Mouse (Mus musculus) frontal cortex, adult 2 months (tissue): ENCODE results near the gene Gpx2. TPM values are rescaled to one million over a fixed set of nuclear protein-coding genes. Genes with fewer than 3 reads are reported as not detected.
A peak's percentile ranks its signal among the peaks of the same experiment; 100 is the strongest.
"Not testable (repeated sequence)": the region's sequence is repeated elsewhere in the genome, so short reads cannot be mapped to it uniquely, and the experiment has no call there.

Experiments used
- DNase-seq, 2 experiments: peaks; one replicate each; pipeline ENCODE4 v3.0.0; 2022; ENCODE audit warnings: low spot score in 1 of 2; ENCODE audit errors: extremely low spot score in 1 of 2
- polyA plus RNA-seq: library from polyadenylated mRNA; depleted of rRNA; stranded (reverse); fragments of >200 nt; gene quantifications from 2 replicates; pipeline ENCODE4 v1.2.3, GENCODE M21; 2012

The Gpx2 gene
- polyA plus RNA-seq, 1 experiment = 0.12 TPM

DNA sequence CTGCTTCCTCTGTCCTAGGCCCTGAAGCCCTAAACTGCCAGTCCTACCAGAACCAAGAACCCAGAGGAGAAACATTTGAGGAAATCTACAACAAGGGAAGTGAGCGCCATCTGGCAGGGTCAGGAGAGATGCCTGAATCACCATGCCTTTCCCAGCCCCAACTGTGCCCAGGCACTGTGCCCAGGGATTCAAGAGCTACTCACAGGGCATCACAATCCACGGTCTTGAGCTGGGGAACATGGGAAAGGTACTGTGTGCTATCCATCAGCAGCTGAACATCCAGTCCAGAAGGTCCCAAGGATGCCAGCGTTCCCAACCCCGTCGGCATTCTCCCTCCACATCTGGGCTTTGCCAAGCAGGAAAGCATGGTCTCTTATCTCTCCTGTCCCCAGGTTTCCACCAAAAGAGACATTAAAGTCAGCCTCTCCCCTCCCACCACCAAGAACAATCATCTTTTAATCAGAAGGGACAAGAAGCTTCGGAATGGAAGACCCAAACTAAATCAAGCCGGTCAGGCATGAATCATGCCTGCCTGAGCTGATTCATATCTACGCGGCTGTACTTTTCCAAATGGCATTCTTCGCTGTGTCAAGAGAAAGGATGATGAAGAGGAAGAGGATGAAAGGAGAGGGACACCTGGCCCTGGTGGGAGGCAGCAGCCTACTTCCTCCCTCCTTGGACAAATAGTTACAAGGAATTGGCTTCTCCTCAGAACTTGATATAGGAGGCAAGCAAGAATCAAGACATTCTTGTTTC is 9.9 kb upstream of the Gpx2 start:
- DNase-seq = peak in 1 of 2 experiments; percentile 51

DNA sequence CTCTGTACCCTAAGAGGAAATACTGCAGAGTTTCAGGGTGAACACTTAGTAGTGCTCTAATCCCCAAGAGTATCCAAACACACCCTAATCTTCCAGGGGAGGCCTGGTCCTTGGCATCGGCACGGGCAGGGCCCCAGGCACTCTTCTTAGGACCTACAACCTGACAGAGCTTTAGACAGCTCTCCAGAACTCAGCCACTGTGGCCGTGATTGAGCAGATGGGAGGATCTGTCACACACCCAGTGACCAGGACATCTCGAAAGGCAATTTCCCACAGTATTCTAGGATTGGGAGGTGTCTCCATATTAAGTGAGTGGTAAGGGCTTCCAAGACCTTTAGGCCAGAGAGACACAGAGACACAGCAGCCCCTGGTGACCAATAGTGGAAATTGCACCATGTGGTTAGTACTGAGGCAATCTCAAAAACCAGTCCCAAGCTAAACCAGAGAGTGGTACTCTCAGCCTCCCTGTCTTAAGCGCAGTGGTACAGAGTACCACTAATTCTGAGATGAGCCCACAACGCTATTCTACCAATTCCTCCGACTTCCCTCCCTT is 8.4 kb upstream of the Gpx2 start:
- DNase-seq = peak in 1 of 2 experiments; percentile 76

DNA sequence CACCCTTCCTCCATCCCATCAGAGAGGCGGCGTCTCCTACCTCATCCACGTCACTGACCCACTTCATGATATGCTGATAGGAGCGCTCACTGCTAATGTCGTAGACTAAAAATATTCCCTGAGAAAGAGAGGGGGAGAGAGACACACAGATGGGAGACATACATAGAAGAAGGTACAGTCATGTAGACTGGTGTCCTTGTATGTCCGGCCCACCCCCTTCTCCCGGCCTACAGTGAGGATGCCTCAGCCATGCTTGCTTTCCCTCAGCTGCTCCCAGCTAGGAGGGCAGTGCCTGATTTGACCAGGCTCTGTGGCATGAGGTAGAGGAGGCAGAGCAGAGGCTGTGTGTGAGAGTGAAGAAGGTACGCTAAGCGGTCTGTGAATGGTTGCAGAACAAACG is 7.7 kb upstream of the Gpx2 start:
- DNase-seq = peak; percentile 50 to 52

- DNase-seq = no peak
These were observed 2.8 kb upstream of the Gpx2 start for GRCm38 (mm10) chr12:76798008-76798720.

- DNase-seq = peak in 1 of 2 experiments; percentile 67
These were observed 1.7 kb upstream of the Gpx2 start for GRCm38 (mm10) chr12:76796938-76797539.

DNA sequence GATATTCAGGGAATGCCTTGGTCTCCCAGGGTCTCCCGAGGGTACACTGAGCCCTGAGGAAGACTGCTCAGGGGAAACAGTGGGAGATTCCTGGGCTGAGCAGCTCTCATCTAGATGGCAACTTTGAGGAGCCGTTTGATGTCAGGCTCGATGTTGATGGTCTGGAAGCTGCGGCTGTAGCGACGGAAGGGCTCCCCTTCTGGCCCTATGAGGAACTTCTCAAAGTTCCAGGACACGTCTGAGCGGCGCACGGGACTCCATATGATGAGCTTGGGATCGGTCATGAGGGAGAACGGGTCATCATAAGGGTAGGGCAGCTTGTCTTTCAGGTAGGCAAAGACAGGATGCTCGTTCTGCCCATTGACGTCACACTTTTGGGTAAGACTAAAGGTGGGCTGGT is 2.8 kb downstream of the Gpx2 start:
- not testable (repeated sequence) for DNase-seq

GRCm38 (mm10) chr12:76790446-76791084 is 4.8 kb downstream of the Gpx2 start:
- no peak for DNase-seq

DNA sequence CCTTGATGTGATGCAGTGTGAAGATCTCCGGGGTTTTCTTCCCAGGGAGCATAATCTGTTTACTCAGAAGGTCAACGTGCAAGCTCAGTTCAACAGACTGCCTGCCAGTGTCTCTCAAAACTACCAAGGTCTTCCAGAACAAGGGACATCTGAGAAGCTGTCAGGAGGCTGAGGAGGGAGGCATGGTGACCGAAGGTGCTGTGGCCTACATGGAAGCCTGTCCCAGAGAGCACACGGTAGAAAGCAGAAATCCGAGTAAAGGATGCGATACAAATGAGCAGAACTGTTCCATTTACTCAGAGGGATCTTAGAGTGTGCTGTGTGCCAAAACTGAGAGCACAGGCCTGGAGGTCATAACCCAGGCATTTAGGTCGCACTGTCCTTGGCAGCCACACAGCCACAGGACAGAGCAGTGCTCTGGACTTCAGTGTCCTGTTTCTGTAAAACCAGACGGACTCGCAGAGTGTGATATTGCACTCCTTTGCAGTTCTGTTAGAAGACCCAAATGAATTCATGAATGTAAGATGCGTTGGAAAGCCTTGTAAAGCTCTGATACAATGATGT is 11.2 kb downstream of the Gpx2 start:
- no peak for DNase-seq

GRCm38 (mm10) chr12:76780639-76781468 is 14.5 kb downstream of the Gpx2 start:
- no peak for DNase-seq

DNA sequence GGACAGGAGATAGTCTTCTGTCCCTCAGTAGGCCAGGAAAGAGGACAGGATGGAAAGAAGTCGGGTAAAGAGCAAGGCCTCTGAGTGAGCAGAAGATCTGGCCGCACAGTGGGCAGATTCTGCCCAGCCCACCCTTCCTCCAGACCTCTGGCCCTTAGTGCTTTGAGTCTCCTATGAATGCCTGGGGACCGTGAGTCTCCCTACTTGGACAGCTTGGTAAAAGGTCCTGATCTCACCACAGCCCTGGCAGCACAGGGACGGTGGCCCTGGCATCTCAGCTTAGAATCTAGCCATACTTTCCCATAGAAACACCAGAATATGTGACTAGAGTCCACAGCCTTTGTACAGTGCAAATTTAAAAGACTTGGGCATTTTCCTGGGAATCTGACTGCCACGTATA is 15.4 kb downstream of the Gpx2 start:
- no peak for DNase-seq

DNA sequence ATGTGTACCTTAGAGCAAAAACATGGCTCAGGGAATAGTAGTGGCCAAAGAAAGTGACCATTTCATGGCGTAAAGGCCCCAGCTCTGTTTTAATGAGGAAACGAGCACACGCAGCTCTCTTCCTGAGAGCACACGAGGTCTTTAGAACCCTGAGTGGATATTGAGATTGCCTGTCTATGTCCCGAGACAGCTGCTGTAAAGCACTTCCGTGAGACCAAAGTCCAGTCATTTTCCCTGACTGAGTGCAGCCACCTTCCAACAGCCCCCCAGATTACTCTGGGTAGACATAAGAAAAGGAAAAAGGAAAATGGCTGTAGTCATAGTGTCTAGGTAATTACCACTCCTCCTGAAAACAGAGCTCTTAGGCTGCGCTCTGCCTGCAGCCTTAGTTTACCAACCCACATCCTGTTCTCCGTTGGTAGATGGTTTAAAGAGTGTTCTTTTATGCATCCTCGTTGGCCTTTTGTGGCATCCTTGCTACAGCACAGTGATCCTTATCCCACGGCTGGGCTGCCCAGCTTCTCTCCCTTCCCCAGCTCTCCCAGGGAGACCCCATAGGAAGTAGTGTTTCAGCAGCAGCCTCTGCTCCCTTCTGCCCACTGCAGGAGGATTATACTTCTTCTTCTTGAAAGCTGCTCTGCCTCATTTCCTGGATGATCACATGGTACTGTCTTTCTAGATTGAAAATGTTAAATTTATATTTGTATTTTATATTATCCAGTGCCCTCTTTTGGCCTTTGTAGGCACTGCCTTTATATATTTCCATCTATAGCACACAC is 16.9 kb downstream of the Gpx2 start:
- no peak for DNase-seq

DNA sequence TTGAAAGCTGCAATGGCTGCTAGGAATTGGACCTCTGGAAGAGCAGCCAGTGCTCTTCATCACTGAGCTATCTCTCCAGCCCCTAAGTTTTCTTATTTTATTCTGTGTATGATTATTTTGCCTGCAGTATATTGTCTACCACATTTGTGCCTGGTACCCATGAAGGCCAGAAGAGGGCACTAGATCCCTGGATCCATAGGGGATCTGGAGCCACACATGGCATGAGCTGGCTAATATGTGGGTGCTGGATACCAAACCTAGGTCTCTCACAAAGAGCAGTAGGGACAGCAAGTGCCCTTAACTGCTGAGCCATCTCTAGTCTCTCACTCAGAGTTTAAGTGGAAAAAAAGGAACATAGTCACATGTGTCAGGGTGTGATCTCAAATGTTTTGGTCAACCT is 17.5 kb downstream of the Gpx2 start:
- no peak for DNase-seq

GRCm38 (mm10) chr12:76776898-76777297 is 18.5 kb downstream of the Gpx2 start:
- DNase-seq = no peak

GRCm38 (mm10) chr12:76775132-76775531 is 20.2 kb downstream of the Gpx2 start:
- DNase-seq = no peak

- no peak for DNase-seq
These were observed 20.7 kb downstream of the Gpx2 start for GRCm38 (mm10) chr12:76774652-76775051.

DNA sequence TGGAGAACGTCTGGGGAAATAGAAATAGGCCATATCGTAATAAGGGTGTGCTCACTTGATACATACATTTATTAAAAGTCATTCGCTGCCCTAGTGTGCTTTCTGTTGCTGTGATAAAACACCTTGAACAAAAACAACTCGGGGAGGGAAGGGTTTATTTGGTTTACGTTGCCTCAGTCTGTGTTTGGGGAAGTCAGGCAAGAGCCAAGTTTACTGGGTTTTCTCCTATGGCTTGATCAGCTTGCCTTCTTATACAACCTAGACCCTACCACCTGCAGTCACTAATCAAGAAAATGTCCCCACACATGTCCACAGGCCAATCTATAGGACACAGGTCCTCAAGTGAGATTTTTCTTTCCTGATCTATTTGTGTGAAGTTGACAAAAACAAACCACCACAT is 23.8 kb downstream of the Gpx2 start:
- no peak for DNase-seq

- DNase-seq = no peak
These were observed 24.4 kb downstream of the Gpx2 start for GRCm38 (mm10) chr12:76770841-76771500.

GRCm38 (mm10) chr12:76765901-76766630 is 29.3 kb downstream of the Gpx2 start:
- no peak for DNase-seq
